Mouse (Mus musculus): ENCODE measurements around the gene Gnmt. TPM values are rescaled to one million over a fixed set of nuclear protein-coding genes. Genes with fewer than 3 reads are reported as not detected.

The Gnmt gene
- polyA plus RNA-seq, 1 experiment from 2014 or later = 0.48 TPM

- Histone ChIP-seq H3K4me1 (replicated peaks) (peaks cover 31% of the 10 kb centered on the region), H3K9me3 (no peaks in the 10 kb centered on the region), H3K9ac (replicated peaks) (peak within 1 kb of the TSS; percentile 78), H3K4me2 (peak within 1 kb of the TSS; percentile 88), H3K4me3 (replicated peaks) (peak within 1 kb of the TSS; percentile 86), H3K27ac (peak within 1 kb of the TSS; percentile 92), H3K27me3 (no peaks in the 10 kb centered on the region), H3K36me3 (peaks cover 62% of the 10 kb centered on the region)
- WGBS = under 1% methylated on average over 49 of the region's 49 CpGs
- peak; percentile 96 for ATAC-seq (ENCODE audit: insufficient number of reproducible peaks, insufficient read depth, low FRiP score, low TSS enrichment, low read depth)
Observed at GRCm38 (mm10) chr17:46680760-46681373, 48.1 kb downstream of the Gnmt start, which contains the start of gene Klhdc3. TSS of gene Klhdc3 (minus strand) at chr17:46680914.

- Histone ChIP-seq H3K4me2 (peak overlapping the region; percentile 88), H3K36me3 (peaks cover 62% of the 10 kb centered on the region), H3K9ac (replicated peaks) (peak overlapping the region; percentile 78), H3K27ac (peak overlapping the region; percentile 92), H3K27me3 (no peaks in the 10 kb centered on the region), H3K9me3 (no peaks in the 10 kb centered on the region), H3K4me3 (replicated peaks) (peak overlapping the region; percentile 86), H3K4me1 (replicated peaks) (peaks cover 35% of the 10 kb centered on the region)
- 1% methylated on average over 34 of the region's 34 CpGs for WGBS
- 0 out of 2 replicates have a peak, but pooled peaks have one; percentile 1 for ATAC-seq (ENCODE audit: insufficient number of reproducible peaks, insufficient read depth, low FRiP score, low TSS enrichment, low read depth)
Observed at GRCm38 (mm10) chr17:46679843-46680759, 48.9 kb downstream of the Gnmt start.

GRCm38 (mm10) chr17:46678911-46679310 lies 50.1 kb downstream of the Gnmt start:
- peaks cover 55% of the 10 kb centered on the region for H3K36me3 ChIP-seq
- 0 out of 2 replicates have a peak overlapping the region, but pooled peaks have one; percentile 18 for H3K27ac ChIP-seq
- ATAC-seq (ENCODE audit: insufficient number of reproducible peaks, insufficient read depth, low FRiP score, low TSS enrichment, low read depth) = no peak
- peaks cover 43% of the 10 kb centered on the region for H3K4me1 ChIP-seq (replicated peaks)
- peak overlapping the region; percentile 88 for H3K4me2 ChIP-seq
- peak overlapping the region; percentile 78 for H3K9ac ChIP-seq (replicated peaks)
- peak overlapping the region; percentile 86 for H3K4me3 ChIP-seq (replicated peaks)
- WGBS = 61% methylated on average over 9 of the region's 9 CpGs
- no peaks in the 10 kb centered on the region for H3K9me3 ChIP-seq
- H3K27me3 ChIP-seq = no peaks in the 10 kb centered on the region

DNA sequence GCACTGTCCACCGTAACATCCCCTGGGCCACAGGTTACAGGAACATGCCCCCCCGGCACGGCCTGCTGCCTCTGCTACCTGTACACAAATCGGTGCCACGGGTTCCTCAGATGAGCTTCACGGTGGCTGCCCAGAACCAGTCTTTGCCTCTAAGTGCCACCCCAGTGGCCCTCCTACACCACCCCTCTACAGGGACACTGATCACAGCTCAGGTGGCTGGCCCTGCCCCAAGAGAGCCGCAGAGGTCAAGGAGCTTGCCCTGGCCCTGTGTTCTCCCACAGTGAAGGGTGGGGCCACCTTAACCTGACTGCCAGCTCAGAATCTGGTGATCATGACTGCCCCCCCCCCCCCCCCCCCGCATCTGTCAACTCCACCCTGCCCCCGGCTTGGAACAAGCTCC lies 50.6 kb downstream of the Gnmt start, which contains the start of gene Mea1:
Gene Mea1, plus strand, starts transcription at position 378 of the 400 bp plus-strand sequence.
- ATAC-seq (ENCODE audit: insufficient number of reproducible peaks, insufficient read depth, low FRiP score, low TSS enrichment, low read depth) = no peak
- peaks cover 46% of the 10 kb centered on the region for H3K4me1 ChIP-seq (replicated peaks)
- H3K36me3 ChIP-seq = peaks cover 50% of the 10 kb centered on the region

More for the DNA sequence above, 50.6 kb downstream of the Gnmt start, which contains the start of gene Mea1:
- H3K27ac ChIP-seq = 0 out of 2 replicates have a peak within 1 kb of the TSS, but pooled peaks have one; percentile 18
- H3K4me3 ChIP-seq (replicated peaks) = peak within 1 kb of the TSS; percentile 86
- 94% methylated on average over 8 of the region's 9 CpGs for WGBS
- H3K9ac ChIP-seq (replicated peaks) = peak within 1 kb of the TSS; percentile 78
- peak within 1 kb of the TSS; percentile 88 for H3K4me2 ChIP-seq
- H3K27me3 ChIP-seq = no peaks in the 10 kb centered on the region
- no peaks in the 10 kb centered on the region for H3K9me3 ChIP-seq

Other genes starting within 250 kb of the Gnmt start
- 0.34 and 0.45 TPM in 2 replicates for gene Ttbk1, start 241.5 kb downstream of the Gnmt start, polyA plus RNA-seq (2016; fragmentation: Nextera tagmentation; extraction: Ambion mirVana)
- gene Dnph1, start 232.5 kb downstream of the Gnmt start, polyA plus RNA-seq (2016; fragmentation: Nextera tagmentation; extraction: Ambion mirVana) = 51.6 and 55.3 TPM in 2 replicates
- 8.9 and 10.8 TPM in 2 replicates for gene Cul9, start 182.8 kb downstream of the Gnmt start, polyA plus RNA-seq (2016; fragmentation: Nextera tagmentation; extraction: Ambion mirVana)
- gene Srf, start 173.0 kb downstream of the Gnmt start, polyA plus RNA-seq (2016; fragmentation: Nextera tagmentation; extraction: Ambion mirVana) = 11.8 and 12.4 TPM in 2 replicates
- gene Ptk7, start 99.7 kb downstream of the Gnmt start, polyA plus RNA-seq (2016; fragmentation: Nextera tagmentation; extraction: Ambion mirVana) = 156 and 165 TPM in 2 replicates
- gene Klc4, start 83.1 kb downstream of the Gnmt start, polyA plus RNA-seq (2016; fragmentation: Nextera tagmentation; extraction: Ambion mirVana) = 27.2 and 27.6 TPM in 2 replicates
- gene Mrpl2, start 82.9 kb downstream of the Gnmt start, polyA plus RNA-seq (2016; fragmentation: Nextera tagmentation; extraction: Ambion mirVana) = 99.5 and 112 TPM in 2 replicates
- gene Cul7, start 78.8 kb downstream of the Gnmt start, polyA plus RNA-seq (2016; fragmentation: Nextera tagmentation; extraction: Ambion mirVana) = 56.1 and 60.1 TPM in 2 replicates
- gene Rrp36, start 54.8 kb downstream of the Gnmt start, polyA plus RNA-seq (2016; fragmentation: Nextera tagmentation; extraction: Ambion mirVana) = 68.8 and 70.0 TPM in 2 replicates
- 137 and 150 TPM in 2 replicates for gene Mea1, start 50.4 kb downstream of the Gnmt start, polyA plus RNA-seq (2016; fragmentation: Nextera tagmentation; extraction: Ambion mirVana)
- gene Klhdc3, start 48.3 kb downstream of the Gnmt start, polyA plus RNA-seq (2016; fragmentation: Nextera tagmentation; extraction: Ambion mirVana) = 117 and 122 TPM in 2 replicates
- gene Ppp2r5d, start 24.1 kb downstream of the Gnmt start, polyA plus RNA-seq (2016; fragmentation: Nextera tagmentation; extraction: Ambion mirVana) = 108 and 117 TPM in 2 replicates
- 37.7 and 42.1 TPM in 2 replicates for gene Pex6, start 17.7 kb downstream of the Gnmt start, polyA plus RNA-seq (2016; fragmentation: Nextera tagmentation; extraction: Ambion mirVana)
- gene Cnpy3, start 23.0 kb upstream of the Gnmt start, polyA plus RNA-seq (2016; fragmentation: Nextera tagmentation; extraction: Ambion mirVana) = 58.5 and 64.8 TPM in 2 replicates
- gene Ptcra, start 34.5 kb upstream of the Gnmt start, polyA plus RNA-seq (2016; fragmentation: Nextera tagmentation; extraction: Ambion mirVana) = 0.16 and 0.55 TPM in 2 replicates
- 49.8 and 52.6 TPM in 2 replicates for gene 2310039H08Rik, start 43.5 kb upstream of the Gnmt start, polyA plus RNA-seq (2016; fragmentation: Nextera tagmentation; extraction: Ambion mirVana)
- 179 and 210 TPM in 2 replicates for gene Rpl7l1, start 53.5 kb upstream of the Gnmt start, polyA plus RNA-seq (2016; fragmentation: Nextera tagmentation; extraction: Ambion mirVana)
- gene Bicral, start 129.3 kb upstream of the Gnmt start, polyA plus RNA-seq (2016; fragmentation: Nextera tagmentation; extraction: Ambion mirVana) = 4.4 and 4.8 TPM in 2 replicates
- 71.7 and 78.7 TPM in 2 replicates for gene Tbcc, start 161.5 kb upstream of the Gnmt start, polyA plus RNA-seq (2016; fragmentation: Nextera tagmentation; extraction: Ambion mirVana)
- gene Prph2, start 181.3 kb upstream of the Gnmt start, polyA plus RNA-seq (2016; fragmentation: Nextera tagmentation; extraction: Ambion mirVana) = not detected in 2 replicates